Mouse (Mus musculus) fat pad, adult 2 months (tissue): ENCODE data around the gene Rhbdl3.
A peak's percentile ranks its signal among the peaks of the same experiment; 100 is the strongest.

ENCODE experiments used
- DNase-seq: peaks from one replicate; pipeline ENCODE4 v3.0.0-alpha.2; 2011; ENCODE audit warnings: low read depth, low spot score; ENCODE audit errors: extremely low read depth

The Rhbdl3 gene

GRCm38 (mm10) chr11:80383019-80383625 is 82.4 kb downstream of the Rhbdl3 start, which contains the start of gene Zfp207:
TSS of gene Zfp207 (plus strand) at chr11:80383279.
- DNase-seq = peak; percentile 52

DNA sequence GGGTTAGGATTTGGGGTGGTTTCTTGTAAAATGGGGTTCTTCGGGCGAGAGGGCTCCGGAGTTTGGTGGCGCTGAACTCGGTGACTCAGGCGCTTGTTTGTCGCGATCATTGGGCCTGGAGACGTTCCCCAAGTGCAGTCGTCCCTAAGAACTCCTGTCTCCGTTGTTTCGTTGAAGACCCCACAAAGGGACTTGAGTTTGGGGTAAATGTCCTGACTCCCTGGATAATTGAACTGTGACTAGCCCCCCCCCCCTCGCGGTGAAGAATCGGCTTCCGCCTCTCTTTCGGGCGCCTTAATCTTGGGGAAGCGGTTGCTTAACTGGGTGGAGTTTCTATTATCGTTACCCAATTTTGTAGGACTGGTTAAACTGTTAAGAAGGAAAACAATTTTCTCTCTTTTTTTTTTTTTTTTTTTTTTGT is 82.9 kb downstream of the Rhbdl3 start:
- peak; percentile 25 for DNase-seq

- no peak for DNase-seq
These were observed 83.7 kb downstream of the Rhbdl3 start for GRCm38 (mm10) chr11:80384461-80384860.

DNA sequence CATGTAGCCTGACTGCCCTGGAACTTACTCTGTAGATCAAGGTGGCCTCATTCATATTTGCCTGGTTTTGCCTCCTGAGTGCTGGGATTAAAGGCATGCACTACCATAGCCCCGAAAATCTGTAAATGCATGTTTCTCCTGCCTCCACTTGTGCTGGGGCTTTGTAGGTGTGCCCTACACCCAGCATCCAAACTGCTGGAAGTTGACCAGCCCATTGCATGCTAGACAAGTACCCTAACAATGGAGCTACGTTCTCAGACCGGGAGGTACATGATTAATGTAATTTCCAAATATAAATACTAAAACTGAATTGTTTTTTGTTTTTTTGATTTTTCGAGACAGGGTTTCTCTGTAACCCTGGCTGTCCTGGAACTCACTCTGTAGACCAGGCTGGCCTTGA is 84.3 kb downstream of the Rhbdl3 start:
- DNase-seq = no peak

- DNase-seq = no peak
These were observed 86.1 kb downstream of the Rhbdl3 start for GRCm38 (mm10) chr11:80386790-80387189.

- DNase-seq = no peak
These were observed 89.2 kb downstream of the Rhbdl3 start for GRCm38 (mm10) chr11:80389885-80390284.

DNA sequence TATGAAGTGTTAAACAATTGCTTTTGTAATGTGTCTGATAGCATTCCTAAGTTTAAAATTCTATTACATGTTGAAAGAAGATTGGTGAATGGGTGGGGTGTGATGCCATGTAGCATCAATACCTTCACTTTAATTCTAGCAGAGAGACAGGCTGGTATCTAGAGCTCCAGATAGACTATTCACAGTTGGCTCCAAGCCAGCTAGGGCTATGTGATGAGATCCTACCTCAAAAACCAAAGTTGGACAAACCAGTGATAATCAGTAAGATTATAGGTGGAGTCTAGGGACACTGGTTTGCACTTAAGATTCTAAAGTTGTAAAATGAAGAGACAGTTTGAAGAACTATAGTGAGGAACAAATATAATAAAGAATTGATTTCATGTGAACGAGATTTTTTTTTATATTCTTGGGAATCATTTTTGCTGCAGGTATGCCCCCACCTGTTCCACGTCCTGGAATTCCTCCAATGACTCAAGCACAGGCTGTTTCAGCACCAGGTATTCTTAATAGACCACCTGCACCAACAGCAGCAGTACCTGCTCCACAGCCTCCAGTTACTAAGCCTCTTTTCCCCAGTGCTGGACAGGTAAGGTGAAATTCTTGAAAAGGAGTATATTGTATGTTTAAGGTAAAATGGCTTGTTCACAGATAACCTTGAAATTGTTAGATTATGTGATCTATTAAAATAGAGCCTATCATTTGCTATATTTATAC is 90.9 kb downstream of the Rhbdl3 start:
- DNase-seq = no peak

- DNase-seq = no peak
These were observed 95.2 kb downstream of the Rhbdl3 start for GRCm38 (mm10) chr11:80395930-80396329.

- no peak for DNase-seq
These were observed 95.9 kb downstream of the Rhbdl3 start for GRCm38 (mm10) chr11:80396617-80397016.
